Mouse (Mus musculus): ENCODE results near the gene Gpatch2. TPM values are rescaled to one million over a fixed set of nuclear protein-coding genes. Genes with fewer than 3 reads are reported as not detected.
A peak's percentile ranks its signal among the peaks of the same experiment; 100 is the strongest.

Gene Gpatch2
- 11.7 and 11.9 TPM in 2 replicates for polyA plus RNA-seq (2015; fragmentation: Nextera tagmentation; extraction: Ambion mirVana)

GRCm38 (mm10) chr1:187215181-187216116 is at the start of gene Gpatch2, which contains the start of gene Spata17:
Gene Gpatch2 (plus strand): TSS chr1:187215508.
Gene Spata17 (minus strand): TSS chr1:187215465.
- peak within 1 kb of the TSS; percentile 68 for H3K4me2 ChIP-seq (replicated peaks; ENCODE audit: low read depth, low read length)
- peak; percentile 96 for ATAC-seq
- TF ChIP-seq CTCF (IDR thresholded peaks at IDR 0.05) (no peak), EP300 (IDR thresholded peaks at IDR 0.05) (peak; percentile 78)
- DNase-seq (ENCODE audit: low spot score): peak; percentile 94
- no peaks in the 10 kb centered on the region for H3K4me1 ChIP-seq (ENCODE audit: insufficient read depth, low read depth, low read length)
- H3K9me3 ChIP-seq (ENCODE audit: low read length): no peaks in the 10 kb centered on the region
- H3K27me3 ChIP-seq (replicated peaks; ENCODE audit: insufficient read depth, low read length): no peaks in the 10 kb centered on the region
- no peaks in the 10 kb centered on the region for H3K36me3 ChIP-seq (ENCODE audit: insufficient read depth, low read length)
- peak within 1 kb of the TSS; percentile 95 for H3K9ac ChIP-seq (replicated peaks; ENCODE audit: low read depth)
- H3K27ac ChIP-seq (ENCODE audit: low read length): peak within 1 kb of the TSS; percentile 89
- peak within 1 kb of the TSS; percentile 89 for H3K4me3 ChIP-seq (ENCODE audit: low read depth, low read length)
- under 1% methylated on average over 58 of the region's 58 CpGs for WGBS

DNA sequence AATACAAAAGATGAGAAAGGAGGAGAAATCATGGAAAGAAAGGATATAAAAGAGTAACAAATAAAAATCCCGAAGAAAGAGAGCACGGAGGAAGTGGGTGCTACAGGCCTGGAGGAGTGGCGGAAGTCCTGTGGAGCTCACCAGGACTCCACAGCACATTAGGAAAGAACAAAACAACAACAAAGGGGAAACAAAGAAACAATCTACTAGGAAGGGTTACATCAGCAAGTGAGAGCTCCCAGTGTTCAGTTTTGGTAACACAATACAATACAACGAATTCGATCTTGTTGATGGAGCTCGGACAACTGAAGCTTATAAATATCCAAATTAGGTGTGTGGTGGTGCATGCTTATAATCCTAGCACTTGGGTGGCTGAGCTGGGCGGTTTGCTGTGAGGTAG is 45.7 kb upstream of the Gpatch2 start:
- Histone ChIP-seq H3K9ac (replicated peaks; ENCODE audit: low read depth) (no peak overlapping the region), H3K27ac (ENCODE audit: low read length) (no peak overlapping the region), H3K4me1 (ENCODE audit: insufficient read depth, low read depth, low read length) (no peaks in the 10 kb centered on the region), H3K9me3 (ENCODE audit: low read length) (no peaks in the 10 kb centered on the region), H3K4me2 (replicated peaks; ENCODE audit: low read depth, low read length) (no peak overlapping the region), H3K36me3 (ENCODE audit: insufficient read depth, low read length) (no peaks in the 10 kb centered on the region), H3K27me3 (replicated peaks; ENCODE audit: insufficient read depth, low read length) (no peaks in the 10 kb centered on the region), H3K4me3 (ENCODE audit: low read depth, low read length) (no peak overlapping the region)
- ATAC-seq (no peak), DNase-seq (ENCODE audit: low spot score) (no peak)
- WGBS: 80% methylated on average over 7 of the region's 7 CpGs
- TF ChIP-seq CTCF (IDR thresholded peaks at IDR 0.05) (no peak), EP300 (IDR thresholded peaks at IDR 0.05) (no peak)

DNA sequence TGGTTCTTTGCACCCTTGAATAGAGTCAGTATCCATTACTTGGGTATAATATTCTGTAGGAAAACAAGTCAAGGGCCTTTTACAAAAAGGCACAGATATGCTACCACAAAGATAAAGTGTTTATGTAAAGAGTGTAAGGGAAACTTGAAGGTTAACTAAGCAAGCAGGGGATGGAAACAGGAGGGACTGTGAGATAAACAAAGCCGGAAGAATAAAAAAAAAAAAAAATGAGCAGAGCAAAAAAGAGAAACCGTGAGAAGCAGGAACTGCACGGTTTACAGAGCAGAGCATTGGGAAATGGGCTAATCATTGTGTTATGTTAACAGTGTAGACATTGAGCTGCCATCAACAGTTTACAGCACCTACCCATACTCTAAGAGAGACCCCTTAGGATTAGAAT is 44.9 kb upstream of the Gpatch2 start:
- H3K4me3 ChIP-seq (ENCODE audit: low read depth, low read length): no peak overlapping the region
- no peak overlapping the region for H3K4me2 ChIP-seq (replicated peaks; ENCODE audit: low read depth, low read length)
- no peak overlapping the region for H3K9ac ChIP-seq (replicated peaks; ENCODE audit: low read depth)
- no peaks in the 10 kb centered on the region for H3K4me1 ChIP-seq (ENCODE audit: insufficient read depth, low read depth, low read length)
- no peak overlapping the region for H3K27ac ChIP-seq (ENCODE audit: low read length)
- H3K9me3 ChIP-seq (ENCODE audit: low read length): no peaks in the 10 kb centered on the region
- ATAC-seq: no peak
- 45% methylated on average over 3 of the region's 3 CpGs for WGBS
- DNase-seq (ENCODE audit: low spot score): no peak
- TF ChIP-seq CTCF (IDR thresholded peaks at IDR 0.05) (no peak), EP300 (IDR thresholded peaks at IDR 0.05) (no peak)
- no peaks in the 10 kb centered on the region for H3K27me3 ChIP-seq (replicated peaks; ENCODE audit: insufficient read depth, low read length)
- H3K36me3 ChIP-seq (ENCODE audit: insufficient read depth, low read length): no peaks in the 10 kb centered on the region

DNA sequence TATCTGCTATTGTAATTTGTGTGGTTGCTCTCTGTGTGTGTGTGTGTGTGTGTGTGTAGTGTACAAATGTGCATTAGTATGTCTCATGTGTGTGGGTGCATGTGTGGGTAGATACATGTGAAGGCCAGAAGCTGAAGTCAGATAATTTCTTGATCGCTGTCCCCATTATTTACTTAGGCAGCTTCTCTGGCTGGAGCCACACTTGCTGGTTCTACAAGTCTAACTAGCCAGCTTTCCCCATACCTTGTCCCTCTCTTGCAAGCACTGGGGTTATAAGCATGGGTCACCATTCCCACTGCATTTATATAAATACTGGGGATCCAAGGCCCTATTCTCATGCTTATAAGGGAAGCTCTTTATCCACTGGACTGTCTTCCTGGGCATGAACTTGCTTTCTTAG is 39.3 kb upstream of the Gpatch2 start:
- Histone ChIP-seq H3K36me3 (ENCODE audit: insufficient read depth, low read length) (no peaks in the 10 kb centered on the region), H3K9ac (replicated peaks; ENCODE audit: low read depth) (no peak overlapping the region), H3K9me3 (ENCODE audit: low read length) (no peaks in the 10 kb centered on the region), H3K4me1 (ENCODE audit: insufficient read depth, low read depth, low read length) (no peaks in the 10 kb centered on the region), H3K4me2 (replicated peaks; ENCODE audit: low read depth, low read length) (no peak overlapping the region), H3K27ac (ENCODE audit: low read length) (no peak overlapping the region), H3K27me3 (replicated peaks; ENCODE audit: insufficient read depth, low read length) (no peaks in the 10 kb centered on the region), H3K4me3 (ENCODE audit: low read depth, low read length) (no peak overlapping the region)
- no peak for ATAC-seq
- DNase-seq (ENCODE audit: low spot score): no peak
- TF ChIP-seq EP300 (IDR thresholded peaks at IDR 0.05) (no peak), CTCF (IDR thresholded peaks at IDR 0.05) (no peak)
- 96% methylated on average over 1 of the region's 1 CpGs for WGBS

DNA sequence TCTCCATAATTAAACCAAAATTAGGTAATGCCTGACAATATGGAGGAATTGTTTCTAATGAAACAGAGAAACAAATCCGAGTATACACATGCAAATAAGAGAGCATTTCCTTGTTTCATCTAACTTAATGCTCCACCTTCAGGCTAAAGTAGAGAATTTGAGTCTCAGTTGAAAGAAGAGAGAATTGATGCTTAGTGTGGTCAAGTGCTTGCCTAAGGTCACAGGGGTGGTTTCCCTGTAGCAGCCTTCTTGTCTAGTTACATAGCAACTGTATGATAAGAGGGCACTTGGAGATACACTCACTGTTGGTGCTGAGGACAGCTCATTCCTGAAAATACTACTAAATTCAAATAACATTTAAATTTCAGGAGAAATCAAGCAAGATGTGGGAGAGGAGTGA is 36.8 kb upstream of the Gpatch2 start:
- WGBS: 51% methylated on average over 1 of the region's 1 CpGs
- DNase-seq (ENCODE audit: low spot score) (no peak), ATAC-seq (no peak)
- Histone ChIP-seq H3K4me2 (replicated peaks; ENCODE audit: low read depth, low read length) (no peak overlapping the region), H3K9ac (replicated peaks; ENCODE audit: low read depth) (no peak overlapping the region), H3K4me3 (ENCODE audit: low read depth, low read length) (no peak overlapping the region), H3K36me3 (ENCODE audit: insufficient read depth, low read length) (no peaks in the 10 kb centered on the region), H3K9me3 (ENCODE audit: low read length) (no peaks in the 10 kb centered on the region), H3K27me3 (replicated peaks; ENCODE audit: insufficient read depth, low read length) (no peaks in the 10 kb centered on the region), H3K27ac (ENCODE audit: low read length) (no peak overlapping the region), H3K4me1 (ENCODE audit: insufficient read depth, low read depth, low read length) (no peaks in the 10 kb centered on the region)
- TF ChIP-seq EP300 (IDR thresholded peaks at IDR 0.05) (no peak), CTCF (IDR thresholded peaks at IDR 0.05) (no peak)

- 45% methylated on average over 6 of the region's 6 CpGs for WGBS
- Histone ChIP-seq H3K4me1 (ENCODE audit: insufficient read depth, low read depth, low read length) (no peaks in the 10 kb centered on the region), H3K27me3 (replicated peaks; ENCODE audit: insufficient read depth, low read length) (no peaks in the 10 kb centered on the region), H3K4me2 (replicated peaks; ENCODE audit: low read depth, low read length) (no peak overlapping the region), H3K9me3 (ENCODE audit: low read length) (no peaks in the 10 kb centered on the region), H3K4me3 (ENCODE audit: low read depth, low read length) (no peak overlapping the region), H3K36me3 (ENCODE audit: insufficient read depth, low read length) (no peaks in the 10 kb centered on the region), H3K9ac (replicated peaks; ENCODE audit: low read depth) (no peak overlapping the region), H3K27ac (ENCODE audit: low read length) (no peak overlapping the region)
- TF ChIP-seq EP300 (IDR thresholded peaks at IDR 0.05): no peak
- TF ChIP-seq CTCF (IDR thresholded peaks at IDR 0.05): no peak
- ATAC-seq (no peak), DNase-seq (ENCODE audit: low spot score) (no peak)
Measured at GRCm38 (mm10) chr1:187205506-187205905, 9.8 kb upstream of the Gpatch2 start.
